Mouse (Mus musculus) cerebellum, adult 2 months (tissue): Measurements from ENCODE around the gene Clint1. TPM values are rescaled to one million over a fixed set of nuclear protein-coding genes. Genes with fewer than 3 reads are reported as not detected.

ENCODE experiments used
- DNase-seq, 2 experiments: peaks; one replicate each; pipeline ENCODE4 v3.0.0; 2021
- H3K27ac ChIP-seq: fragments of 200-500 bp; 2 replicates; pipeline ENCODE4 v1.5.1; 2012; ENCODE audit warnings: low read length, control low read depth, inconsistent platforms; ENCODE audit not compliant: insufficient read depth
- H3K27me3 ChIP-seq: fragments of 200-500 bp; 2 replicates; pipeline ENCODE4 v1.6.1; 2012; ENCODE audit warnings: inconsistent platforms, mild to moderate bottlenecking, low read length, moderate library complexity; ENCODE audit not compliant: control insufficient read depth, insufficient read depth
- H3K4me1 ChIP-seq: fragments of 200-500 bp; 2 replicates; pipeline ENCODE4 v1.6.1; 2011; ENCODE audit warnings: low read length; ENCODE audit not compliant: control insufficient read depth, insufficient read depth
- H3K4me3 ChIP-seq: fragments of 200-500 bp; replicated peaks from 2 replicates; pipeline ENCODE3; 2011; ENCODE audit warnings: mild to moderate bottlenecking, low read depth, low read length, control low read depth; ENCODE audit not compliant: insufficient read depth
- CTCF ChIP-seq: fragments of 200-500 bp; IDR thresholded peaks from 2 replicates; pipeline ENCODE4 v1.5.1; 2011; ENCODE audit warnings: low read depth, mild to moderate bottlenecking, control low read depth, low read length, moderate library complexity, borderline replicate concordance; ENCODE audit not compliant: insufficient read depth
- POLR2A ChIP-seq: fragments of 200-500 bp; IDR thresholded peaks from 2 replicates; pipeline ENCODE4 v1.6.1; 2011; ENCODE audit warnings: low read length, control low read depth, borderline replicate concordance; ENCODE audit not compliant: insufficient read depth
- WGBS: fragments of 180-500 bp; shearing (Covaris S2); methylation state at CpG from one replicate; pipeline ENCODE4 v1.1.7; 2018; 5-methylcytosine and 5-hydroxymethylcytosine counted together
- polyA plus RNA-seq: library from polyadenylated mRNA; depleted of rRNA; stranded (reverse); fragments of >200 nt; gene quantifications from 2 replicates; pipeline ENCODE4 v1.2.3, GENCODE M21; 2012

Gene Clint1
- polyA plus RNA-seq, 1 experiment = 41.4 TPM

DNA sequence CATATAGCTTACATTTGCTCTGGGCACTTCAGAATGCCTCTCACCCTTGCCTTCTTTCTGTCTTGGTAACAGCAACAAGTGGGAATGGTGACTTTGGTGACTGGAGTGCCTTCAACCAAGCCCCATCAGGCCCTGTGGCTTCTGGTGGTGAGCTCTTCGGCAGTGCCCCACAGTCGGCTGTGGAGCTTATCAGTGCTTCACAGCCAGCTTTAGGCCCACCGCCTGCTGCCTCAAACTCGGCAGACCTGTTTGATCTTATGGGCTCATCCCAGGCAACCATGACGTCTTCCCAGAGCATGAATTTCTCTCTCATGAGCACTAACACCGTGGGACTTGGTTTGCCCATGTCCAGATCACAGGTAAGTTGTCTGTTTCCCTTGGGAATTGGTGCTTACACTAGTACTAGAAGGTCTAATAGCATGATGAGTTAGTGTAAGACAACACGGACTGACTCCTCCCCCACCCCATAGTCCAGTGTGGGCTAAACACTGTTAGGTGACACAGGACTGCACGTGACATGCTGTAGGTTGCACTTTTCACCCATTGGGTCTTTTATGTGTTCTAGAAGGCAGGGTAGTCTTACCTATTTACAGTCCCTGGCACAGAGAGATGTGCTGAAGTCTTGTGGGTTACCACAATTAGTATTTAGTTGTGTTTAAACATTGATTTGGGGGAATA is 54.4 kb downstream of the Clint1 start:
- H3K4me1 ChIP-seq = no peaks in the 10 kb centered on the region
- 87% methylated on average over 8 of the region's 8 CpGs for WGBS
- no peak overlapping the region for H3K27ac ChIP-seq
- H3K27me3 ChIP-seq = no peaks in the 10 kb centered on the region
- no peak for DNase-seq
- no peak for TF ChIP-seq CTCF
- TF ChIP-seq POLR2A = no peak
- H3K4me3 ChIP-seq = no peak overlapping the region

DNA sequence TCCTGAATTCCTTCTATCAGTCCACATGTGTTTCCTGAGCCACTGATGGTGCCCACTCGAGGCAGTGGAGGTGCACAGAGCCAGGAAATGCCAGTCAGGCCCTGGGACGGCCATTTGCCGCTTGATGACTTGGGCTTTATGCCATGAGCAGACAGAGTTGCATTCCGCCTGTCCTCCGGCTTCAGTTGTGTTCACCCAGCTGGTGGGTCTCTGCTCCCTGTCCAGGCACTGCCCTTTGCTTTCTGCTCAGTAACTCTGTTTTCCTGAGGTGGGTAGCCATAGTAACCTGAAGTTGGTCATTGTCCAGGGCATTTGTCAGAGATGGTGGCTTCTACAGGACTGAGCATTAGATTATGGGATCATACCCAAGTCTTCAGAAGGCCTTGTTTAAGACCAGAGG is 55.5 kb downstream of the Clint1 start:
- Histone ChIP-seq H3K4me3 (no peak overlapping the region), H3K27ac (no peak overlapping the region), H3K27me3 (no peaks in the 10 kb centered on the region), H3K4me1 (no peaks in the 10 kb centered on the region)
- WGBS = 19% methylated on average over 5 of the region's 5 CpGs
- no peak for DNase-seq
- TF ChIP-seq CTCF = no peak
- TF ChIP-seq POLR2A = no peak

DNA sequence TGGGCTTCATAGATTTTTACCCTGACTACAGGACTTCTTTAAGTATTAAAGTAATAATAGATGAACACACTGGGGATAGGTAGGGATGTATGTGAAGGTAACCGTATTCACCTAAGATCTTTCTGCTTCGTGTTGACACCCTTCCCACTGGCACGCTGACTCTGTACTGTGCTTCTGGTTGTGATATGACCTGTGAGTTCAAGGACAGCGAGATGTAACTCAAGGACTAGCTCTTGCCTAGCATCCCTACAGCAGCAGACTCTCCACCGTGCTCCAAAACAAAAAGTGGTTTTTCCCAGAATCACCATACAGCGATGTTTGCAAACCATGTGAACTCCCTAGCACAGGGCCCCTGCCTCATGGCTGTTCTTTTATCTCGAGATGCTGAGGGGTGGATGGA is 56.2 kb downstream of the Clint1 start:
- TF ChIP-seq POLR2A = no peak
- no peak for TF ChIP-seq CTCF
- no peaks in the 10 kb centered on the region for H3K27me3 ChIP-seq
- WGBS = 93% methylated on average over 7 of the region's 7 CpGs
- no peak for DNase-seq
- no peak overlapping the region for H3K4me3 ChIP-seq
- H3K27ac ChIP-seq = no peak overlapping the region
- H3K4me1 ChIP-seq = no peaks in the 10 kb centered on the region

DNA sequence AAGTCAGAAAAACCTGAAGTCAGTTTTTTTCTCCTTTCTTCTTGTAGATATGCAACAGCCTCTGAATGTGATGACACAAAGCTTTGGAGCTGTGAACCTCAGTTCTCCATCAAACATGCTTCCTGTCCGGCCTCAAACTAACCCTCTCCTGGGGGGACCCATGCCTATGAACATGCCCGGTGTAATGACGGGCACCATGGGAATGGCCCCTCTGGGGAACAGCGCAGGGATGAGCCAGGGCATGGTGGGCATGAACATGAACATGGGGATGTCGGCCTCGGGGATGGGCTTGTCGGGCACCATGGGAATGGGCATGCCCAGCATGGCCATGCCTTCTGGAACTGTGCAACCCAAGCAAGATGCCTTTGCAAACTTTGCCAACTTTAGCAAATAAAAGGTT is 57.0 kb downstream of the Clint1 start:
- Histone ChIP-seq H3K4me3 (no peak overlapping the region), H3K4me1 (no peaks in the 10 kb centered on the region), H3K27ac (no peak overlapping the region), H3K27me3 (no peaks in the 10 kb centered on the region)
- DNase-seq = no peak
- TF ChIP-seq CTCF (no peak), POLR2A (no peak)
- 93% methylated on average over 7 of the region's 7 CpGs for WGBS

DNA sequence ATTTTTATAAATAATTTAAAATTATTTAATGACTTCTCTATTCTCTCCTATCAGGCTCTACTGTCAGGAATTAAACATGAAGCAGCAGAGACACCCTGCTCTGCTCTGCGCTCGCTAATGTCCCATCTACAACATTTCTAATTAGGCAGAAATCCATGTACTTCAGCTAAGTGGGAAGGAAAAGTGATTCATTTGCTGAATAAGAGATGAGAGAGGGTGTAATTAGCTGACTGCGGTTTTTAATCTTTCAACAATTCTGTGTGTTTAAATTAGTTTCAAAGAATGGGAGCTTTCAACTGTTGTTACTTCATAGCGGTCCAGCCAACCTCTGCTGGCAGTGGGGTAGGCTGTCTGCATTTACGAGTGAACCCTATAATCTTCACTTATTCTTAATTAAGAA is 58.9 kb downstream of the Clint1 start:
- Histone ChIP-seq H3K27ac (no peak overlapping the region), H3K4me1 (no peaks in the 10 kb centered on the region), H3K27me3 (no peaks in the 10 kb centered on the region), H3K4me3 (no peak overlapping the region)
- TF ChIP-seq CTCF (no peak), POLR2A (no peak)
- 94% methylated on average over 5 of the region's 5 CpGs for WGBS
- DNase-seq = no peak

DNA sequence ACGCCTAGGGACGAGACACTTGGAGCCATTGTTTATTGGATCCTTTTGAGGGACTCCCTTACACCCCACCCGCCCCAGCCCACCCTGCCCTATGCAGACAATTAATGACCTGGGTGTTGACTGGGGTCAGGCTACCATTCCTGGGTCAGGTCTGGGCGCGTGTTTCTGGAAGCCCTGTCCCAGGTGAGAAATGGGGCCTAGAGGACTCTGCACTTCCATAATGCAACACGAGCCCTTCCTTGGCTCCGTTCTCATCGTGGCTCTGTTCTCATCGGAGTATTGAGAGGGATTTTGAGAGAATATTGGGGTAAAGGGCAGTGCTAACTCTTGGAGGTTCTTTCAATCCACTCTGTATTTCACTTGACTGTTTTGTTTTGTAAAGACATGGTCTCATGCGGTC is 64.3 kb downstream of the Clint1 start:
- no peak for DNase-seq
- no peak for TF ChIP-seq POLR2A
- TF ChIP-seq CTCF = no peak

DNA sequence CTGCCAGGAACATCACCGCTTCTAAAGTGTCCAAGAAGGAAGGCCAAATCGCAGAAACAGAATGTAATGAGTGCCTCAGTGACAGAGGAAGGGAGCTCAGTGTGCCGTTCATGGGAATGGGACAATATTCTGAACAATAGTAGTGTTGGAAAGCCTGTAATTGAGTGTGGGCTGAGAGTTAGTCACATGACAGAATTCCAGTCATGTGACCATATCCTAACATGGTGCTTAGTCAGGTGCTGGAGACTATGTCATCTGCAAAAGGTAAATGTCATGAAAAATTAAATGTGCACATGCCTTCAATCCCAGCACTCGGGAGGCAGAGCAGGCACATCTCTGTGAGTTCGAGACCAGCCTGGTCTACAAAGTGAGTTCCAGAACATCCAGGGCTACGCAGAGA is 66.2 kb downstream of the Clint1 start:
- TF ChIP-seq POLR2A (no peak), CTCF (no peak)
- Histone ChIP-seq H3K4me3 (no peak overlapping the region), H3K27ac (no peak overlapping the region), H3K27me3 (no peaks in the 10 kb centered on the region), H3K4me1 (no peaks in the 10 kb centered on the region)
- 94% methylated on average over 6 of the region's 6 CpGs for whole genome bisulfite sequencing
- DNase-seq = no peak

More for the DNA sequence above, 64.3 kb downstream of the Clint1 start:
- WGBS = 87% methylated on average over 10 of the region's 10 CpGs
- Histone ChIP-seq H3K4me3 (no peak overlapping the region), H3K4me1 (no peaks in the 10 kb centered on the region), H3K27ac (no peak overlapping the region), H3K27me3 (no peaks in the 10 kb centered on the region)

DNA sequence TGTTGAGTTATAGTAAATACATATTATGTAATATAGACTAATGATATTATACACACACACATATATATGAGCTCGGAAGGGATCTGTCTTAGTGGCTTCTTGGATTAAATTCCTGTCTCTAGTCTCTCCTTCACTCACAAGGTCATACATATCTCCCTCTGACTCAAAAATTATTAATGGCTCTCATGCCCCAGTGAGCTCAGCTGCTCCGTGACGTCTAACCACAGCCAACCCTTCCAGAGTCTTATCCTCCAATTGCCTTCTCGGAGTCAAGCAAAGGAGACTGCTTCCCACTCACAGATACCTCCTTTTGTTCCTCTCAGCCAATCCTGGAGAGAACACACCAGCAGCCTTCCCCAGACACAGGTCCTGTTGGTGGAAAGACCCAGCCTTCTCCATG is 67.0 kb downstream of the Clint1 start:
- TF ChIP-seq POLR2A = no peak
- TF ChIP-seq CTCF = no peak
- no peak overlapping the region for H3K27ac ChIP-seq
- no peaks in the 10 kb centered on the region for H3K4me1 ChIP-seq
- no peak overlapping the region for H3K4me3 ChIP-seq
- H3K27me3 ChIP-seq = no peaks in the 10 kb centered on the region
- 67% methylated on average over 4 of the region's 4 CpGs for WGBS
- DNase-seq = no peak
